In genomic region chr10:118829641-118830040, GRCm38 (mm10) we compare ENCODE assay signal across 20 mouse cellular contexts. TPM values are rescaled to one million over a fixed set of nuclear protein-coding genes. Genes with fewer than 3 reads are reported as not detected.
DNase-seq lines count a peak whose midpoint lies in the region; ATAC-seq lines count a peak whose summit lies in the region.
"Had no signal": no experiment of that assay in that cellular context is flagged by ENCODE, and none has a peak within 500 bp of the region (broad histone marks: within the 10 kb centered on the region; RNA-seq: fewer than 3 reads in every experiment).

No protein-coding gene starts in this region.

- ATAC-seq in inflammation-experienced regulatory T-cells, adult 6 months: peak; percentile 54
- ATAC-seq: activated CD4-positive, CD25-positive, alpha-beta regulatory T cell, adult 4 months; forebrain, embryonic 13.5 days; forebrain, embryonic 15.5 days; forebrain, postnatal 0 days; Patski had no signal

- peak; percentile 39 for DNase-seq in heart, adult 11 months
- DNase-seq in heart, adult 18-20 months: no peak
- peak; percentile 22 for DNase-seq in CD4-positive, CD25-positive, alpha-beta regulatory T cell, adult 2 months (ENCODE audit: low read depth, low spot score)
- no peak for DNase-seq in embryo, embryonic 10 days (ENCODE audit: low spot score)
- DNase-seq: adrenal gland, adult 8-10 months; adrenal gland, postnatal 14 days; adrenal gland, postnatal 36 days; B cell, adult 2 months; cerebellum, adult 11-12 months; cerebellum, adult 2 months; cerebellum, adult 9-10 months; cerebellum, postnatal 10 days; cerebellum, postnatal 25 days; embryo, embryonic 11 days; forebrain, postnatal 0 days had no signal

RNA-seq across cellular contexts. Expression of gene Dyrk2, which starts 40.4 kb away (rescaled TPM):
- total RNA-seq in heart, adult 18-20 months (2021): 10 to 100 TPM; 26.6 to 37.1 TPM
- 10 to 100 TPM in 2 of 3 experiments, 1 to 10 TPM in 1; 9.3 to 14.1 (median 12.9) TPM for polyA plus RNA-seq in inflammation-experienced regulatory T-cells, adult 6 months (2017; shearing (Covaris generic))

Comparison
In these comparisons a context has a peak if more than half of its experiments do, and no peak if none do; other contexts are left out.
1. DNase-seq: peak in heart, adult 11 months (single experiment) and CD4-positive, CD25-positive, alpha-beta regulatory T cell, adult 2 months (single experiment); none in heart, adult 18-20 months (0 of 2) and embryo, embryonic 10 days (single experiment).